Mouse (Mus musculus): ENCODE data around the gene Spats1.
"Not testable (repeated sequence)": the region's sequence is repeated elsewhere in the genome, so short reads cannot be mapped to it uniquely, and the experiment has no call there.

Spats1 gene

GRCm38 (mm10) chr17:45449586-45449985 lies 25.6 kb downstream of the Spats1 start:
- DNase-seq (ENCODE audit: low read depth, low spot score): no peak

DNA sequence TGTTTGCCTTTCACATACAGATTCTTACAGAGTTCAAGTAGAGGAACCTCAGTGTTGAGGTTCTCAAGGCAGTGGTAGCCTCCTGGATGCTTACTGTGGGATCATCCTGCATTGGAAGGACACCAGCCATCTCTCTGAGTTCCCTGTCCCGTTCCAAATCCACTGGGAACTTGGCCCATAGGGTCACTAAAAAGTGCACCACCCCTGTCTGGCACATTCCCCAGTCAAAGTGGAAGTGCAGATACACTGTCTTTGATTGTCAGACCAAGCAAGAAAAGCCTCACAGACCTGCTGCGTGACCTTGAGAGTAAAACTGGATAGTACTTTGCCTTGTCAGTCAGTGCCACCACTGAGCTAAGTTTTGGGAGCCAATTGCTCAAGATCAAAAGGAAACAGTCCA lies 28.2 kb downstream of the Spats1 start:
- DNase-seq (ENCODE audit: low read depth, low spot score): no peak

DNA sequence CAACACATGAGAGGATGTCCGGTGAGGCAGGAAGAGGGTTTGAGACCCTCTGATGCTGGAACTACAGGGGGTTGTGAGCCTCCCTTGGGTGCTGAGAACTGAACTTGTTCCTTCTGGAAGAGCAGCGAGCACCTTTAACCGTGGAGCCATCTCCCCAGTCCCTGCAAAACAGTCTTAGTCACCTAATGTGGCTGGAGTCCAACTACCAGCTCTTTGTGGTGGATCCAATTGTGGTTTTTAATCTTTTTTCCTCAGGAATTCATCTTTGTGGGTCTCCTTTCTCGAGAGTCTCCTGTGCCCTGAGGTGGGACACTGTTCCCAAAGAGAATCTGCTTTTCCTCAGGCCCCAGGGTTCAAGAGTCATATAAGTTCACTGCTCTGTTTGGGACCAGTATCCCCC lies 29.3 kb downstream of the Spats1 start:
- no peak for DNase-seq (ENCODE audit: low read depth, low spot score)

DNA sequence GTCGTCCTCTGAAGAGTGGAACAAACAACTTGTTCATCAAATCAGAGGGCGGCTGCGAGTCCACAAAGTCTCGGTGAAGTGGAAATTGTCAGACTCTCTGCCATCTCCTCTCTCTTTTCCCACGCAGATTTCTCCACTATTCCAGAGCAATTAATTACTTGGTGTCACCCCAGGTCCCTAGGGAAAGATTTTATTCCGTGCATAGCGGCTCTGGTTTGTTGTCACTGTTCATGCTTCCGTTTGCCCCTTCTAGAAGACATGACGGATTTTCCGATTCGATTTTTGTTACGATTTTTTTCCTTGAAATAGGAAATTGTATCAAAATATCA lies 41.0 kb downstream of the Spats1 start:
- peak; percentile 13 for DNase-seq (ENCODE audit: low read depth, low spot score)

DNA sequence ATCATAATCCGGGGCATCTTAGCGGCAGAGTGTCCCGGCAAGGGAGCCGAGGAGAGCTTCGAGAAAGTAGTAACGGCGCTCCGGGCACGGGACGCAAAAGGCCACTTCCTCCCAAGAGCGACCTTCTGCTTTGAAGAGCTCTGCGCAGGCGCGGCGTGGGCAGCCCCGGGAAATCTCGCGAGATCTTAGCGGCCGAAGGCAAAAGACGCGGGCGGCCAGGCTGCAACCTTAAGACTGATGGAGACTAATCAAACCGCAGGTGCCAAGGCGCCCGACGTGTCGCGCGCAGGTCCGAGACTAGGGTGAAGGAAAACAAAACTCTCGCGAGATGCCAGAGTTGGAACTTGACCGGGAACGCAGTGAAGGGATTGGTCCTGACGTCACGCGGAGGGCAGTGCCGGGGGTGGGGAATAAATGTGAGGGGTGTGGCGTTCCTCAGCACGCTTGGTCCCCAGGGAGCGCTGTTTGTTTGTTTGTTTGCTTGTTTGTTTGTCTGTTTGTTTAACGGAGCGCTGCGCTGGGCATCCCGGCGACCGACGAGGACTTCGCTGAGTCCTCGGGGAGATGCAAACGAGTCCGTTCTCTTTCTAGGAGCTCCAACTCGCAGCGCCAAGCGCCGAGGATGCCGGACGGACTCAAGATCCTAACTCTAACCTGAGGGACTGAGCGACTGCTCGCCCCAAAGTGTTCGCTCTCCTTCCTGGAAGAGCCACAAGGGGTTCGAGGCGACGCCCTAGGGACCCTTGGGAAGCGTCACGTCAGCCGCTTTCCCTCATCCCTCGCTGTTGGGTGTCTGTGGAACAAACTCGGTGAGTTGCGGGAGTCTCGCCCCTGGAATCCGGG lies 41.6 kb downstream of the Spats1 start, which contains the start of gene Cdc5l:
Gene Cdc5l (minus strand): TSS at position 319 of the 843 bp plus-strand sequence.
- peak; percentile 98 for DNase-seq (ENCODE audit: low read depth, low spot score)

GRCm38 (mm10) chr17:45432706-45433398 lies 42.4 kb downstream of the Spats1 start:
- no peak for DNase-seq (ENCODE audit: low read depth, low spot score)

GRCm38 (mm10) chr17:45432007-45432406 lies 43.2 kb downstream of the Spats1 start:
- DNase-seq (ENCODE audit: low read depth, low spot score): peak; percentile 15

DNA sequence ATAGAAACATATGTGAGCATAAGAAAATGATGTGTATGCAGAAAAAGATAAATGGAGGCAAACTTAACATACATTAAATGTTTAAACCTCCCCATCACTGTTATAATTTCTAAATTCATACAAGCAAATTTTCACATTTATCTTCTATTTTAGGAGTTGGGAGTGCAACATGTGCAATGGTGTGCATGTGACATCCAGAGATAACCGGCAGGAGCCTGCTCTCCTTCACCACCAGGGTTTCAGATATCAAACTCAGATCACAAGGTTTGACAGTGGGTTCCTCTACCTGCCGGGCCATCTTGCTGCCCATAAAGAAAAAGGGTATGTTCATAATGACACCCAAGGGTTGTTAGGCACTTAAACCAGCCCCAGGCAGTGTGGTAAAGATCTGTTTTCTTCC lies 57.8 kb downstream of the Spats1 start:
- no peak for DNase-seq (ENCODE audit: low read depth, low spot score)

GRCm38 (mm10) chr17:45411617-45412016 lies 63.6 kb downstream of the Spats1 start:
- not testable (repeated sequence) for DNase-seq (ENCODE audit: low read depth, low spot score)

DNA sequence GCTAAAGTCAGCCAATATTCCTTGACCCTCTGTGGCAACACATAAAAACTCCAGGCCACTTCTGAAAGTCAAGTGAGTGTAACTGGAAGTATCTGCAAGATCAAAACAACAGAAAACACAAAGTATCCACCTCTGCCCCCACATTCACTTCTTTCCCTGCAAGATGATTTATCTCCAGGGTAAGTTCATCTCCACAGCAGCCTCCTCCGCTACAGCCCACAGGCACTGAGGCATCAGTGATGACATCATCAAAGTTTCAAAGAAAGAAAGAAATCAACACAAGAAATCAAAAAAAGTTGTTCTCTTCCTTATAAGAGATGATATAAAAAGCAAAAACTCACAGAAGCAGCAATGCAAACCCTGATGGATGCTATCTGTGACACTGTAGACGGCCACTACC lies 66.5 kb downstream of the Spats1 start:
- DNase-seq (ENCODE audit: low read depth, low spot score): no peak

DNA sequence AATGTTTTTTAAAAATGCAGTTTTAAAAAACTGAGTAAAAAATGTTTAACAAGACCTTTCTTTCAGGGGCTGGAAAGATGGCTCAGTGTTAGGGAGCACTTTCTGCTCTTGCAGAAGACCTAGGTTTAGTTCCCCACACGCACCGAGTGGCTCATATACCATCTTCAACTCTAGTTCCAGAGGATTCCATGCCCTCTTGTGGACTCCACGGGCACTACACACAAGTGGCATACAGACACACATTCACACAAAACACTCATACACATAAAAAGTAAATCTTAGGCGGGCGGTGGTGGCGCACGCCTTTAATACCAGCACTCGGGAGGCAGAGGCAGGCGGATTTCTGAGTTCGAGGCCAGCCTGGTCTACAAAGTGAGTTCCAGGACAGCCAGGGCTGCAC lies 68.9 kb downstream of the Spats1 start:
- DNase-seq (ENCODE audit: low read depth, low spot score): peak; percentile 20

- peak; percentile 71 for DNase-seq (ENCODE audit: low read depth, low spot score)
These were observed 72.0 kb downstream of the Spats1 start for GRCm38 (mm10) chr17:45403207-45403606.

GRCm38 (mm10) chr17:45402601-45403000 lies 72.6 kb downstream of the Spats1 start:
- no peak for DNase-seq (ENCODE audit: low read depth, low spot score)

DNA sequence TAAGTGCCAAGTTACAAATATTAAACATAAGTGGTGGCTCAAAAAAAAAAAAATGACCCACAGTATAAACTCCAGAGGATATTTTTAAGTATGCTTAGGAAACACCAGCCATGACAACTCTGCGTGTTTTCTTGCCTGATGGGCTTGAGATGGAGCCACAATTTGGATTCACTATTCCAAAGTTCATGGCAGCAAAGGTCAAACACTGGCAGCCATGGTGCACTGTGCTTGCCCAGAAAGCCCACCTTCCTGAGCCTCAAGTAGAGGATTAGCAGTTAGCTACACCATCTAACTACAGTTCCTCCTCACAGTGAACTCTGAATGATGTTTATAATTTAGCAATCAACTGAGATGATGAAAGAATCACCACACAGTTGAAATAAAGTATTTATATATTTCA lies 73.1 kb downstream of the Spats1 start:
- no peak for DNase-seq (ENCODE audit: low read depth, low spot score)

DNA sequence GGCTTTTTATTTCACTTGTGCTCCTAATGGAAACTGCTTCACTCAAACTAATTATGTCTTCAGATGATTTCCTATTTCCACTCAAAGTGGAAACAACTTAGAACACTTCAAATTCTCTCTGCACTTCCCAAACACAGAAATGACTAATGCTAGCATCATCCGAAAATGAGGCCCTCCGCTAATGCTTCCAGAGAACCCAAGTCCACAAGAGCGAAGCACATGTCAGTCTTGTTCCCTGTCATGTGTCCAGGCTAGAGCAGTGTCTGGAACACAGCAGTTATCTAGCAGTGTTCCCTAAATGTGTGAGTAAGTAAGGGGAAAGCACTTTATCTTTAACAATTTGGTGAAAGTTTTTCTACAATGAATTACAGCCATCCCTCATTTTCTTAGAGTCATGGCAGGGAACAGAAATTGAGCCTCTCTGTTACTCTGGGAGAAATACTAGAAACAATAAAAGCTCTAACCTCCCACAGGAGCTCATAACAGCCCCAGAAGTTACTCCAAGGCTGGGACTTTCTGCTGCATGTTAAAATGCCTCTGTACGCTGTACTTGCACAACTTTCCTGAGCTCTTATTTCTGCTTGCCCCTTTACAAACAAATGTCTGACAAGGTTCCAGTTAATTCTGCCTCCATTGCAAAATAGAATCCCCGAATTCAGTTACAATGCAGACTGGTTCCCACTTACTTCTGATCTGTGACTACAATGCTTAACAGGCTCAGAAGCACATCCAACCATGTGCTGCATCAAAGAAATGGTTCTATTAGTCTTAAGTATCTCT lies 73.9 kb downstream of the Spats1 start:
- no peak for DNase-seq (ENCODE audit: low read depth, low spot score)

DNA sequence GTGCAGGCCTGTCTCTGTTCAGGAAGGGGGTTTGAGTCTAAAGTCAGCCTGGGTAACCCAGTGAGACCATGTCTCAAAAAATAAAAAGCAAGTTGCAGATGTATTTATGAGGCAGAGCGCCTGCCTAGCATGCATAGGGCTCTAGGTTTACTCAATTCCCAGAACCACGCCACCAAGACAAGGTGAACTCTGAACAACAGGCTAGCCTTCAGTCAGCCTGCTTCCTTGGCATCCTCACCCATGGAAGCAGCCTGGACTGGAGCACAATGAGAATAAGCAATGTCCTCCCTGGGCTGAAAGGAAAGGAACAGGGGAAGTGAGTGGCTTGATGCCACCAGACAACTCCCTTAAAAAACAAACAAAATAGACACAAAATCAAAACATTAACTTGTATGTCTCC lies 77.2 kb downstream of the Spats1 start:
- DNase-seq (ENCODE audit: low read depth, low spot score): no peak

DNA sequence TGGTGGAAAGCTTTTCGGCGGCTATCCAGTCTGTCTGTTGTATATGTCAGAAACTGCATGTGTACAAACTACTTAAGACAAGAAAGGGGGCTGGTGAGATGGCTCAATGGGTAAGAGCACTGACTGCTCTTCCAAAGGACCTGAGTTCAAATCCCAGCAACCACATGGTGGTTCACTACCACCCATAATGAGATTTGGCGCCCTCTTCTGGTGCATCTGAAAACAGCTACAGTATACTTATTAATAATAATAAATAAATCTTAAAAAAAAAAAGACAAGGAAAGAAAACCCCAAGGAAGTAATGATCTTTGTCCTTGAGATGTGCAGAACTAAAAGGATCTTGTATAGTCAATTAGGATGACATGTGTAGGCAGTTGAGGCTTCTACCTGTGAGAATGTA lies 77.7 kb downstream of the Spats1 start:
- DNase-seq (ENCODE audit: low read depth, low spot score): peak; percentile 41

GRCm38 (mm10) chr17:45394612-45395011 lies 80.6 kb downstream of the Spats1 start:
- DNase-seq (ENCODE audit: low read depth, low spot score): no peak

DNA sequence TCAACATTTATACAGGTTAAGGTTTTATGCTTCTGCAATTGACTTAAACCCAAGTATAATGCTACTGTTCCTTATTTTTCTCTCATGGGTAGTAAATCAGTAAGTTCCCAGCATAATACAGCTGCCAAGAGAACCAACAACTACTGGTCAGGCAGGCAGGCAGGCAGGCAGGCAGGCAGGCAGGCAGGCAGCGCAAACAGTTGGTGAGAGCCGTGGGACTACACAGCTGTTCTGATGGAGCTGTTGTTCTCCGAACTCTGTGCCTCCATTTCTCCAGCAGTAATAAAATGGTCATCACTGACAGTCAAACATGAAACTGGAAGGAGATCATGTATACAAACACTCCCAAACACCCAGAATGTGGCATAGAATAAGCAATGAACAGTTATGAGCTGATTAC lies 81.5 kb downstream of the Spats1 start:
- DNase-seq (ENCODE audit: low read depth, low spot score): no peak

Measured in A20 (cell line).